Comparison of ENCODE assay signal across 13 mouse cellular contexts in genomic region chr10:98292140-98292539, GRCm38 (mm10).
DNase-seq lines count a peak whose midpoint lies in the region; ATAC-seq and TF ChIP-seq lines count a peak whose summit lies in the region.
"Had no signal": no experiment of that assay in that cellular context is flagged by ENCODE, and none has a peak within 500 bp of the region (broad histone marks: within the 10 kb centered on the region; RNA-seq: fewer than 3 reads in every experiment).

No protein-coding gene starts in this region.

- no peaks in the 10 kb centered on the region for H3K4me1 ChIP-seq in embryonic facial prominence, embryonic 14.5 days (ENCODE audit: control insufficient read depth, insufficient read depth, low read length)
- 0 out of 2 replicates have a peak, but pooled peaks cover 2% of the 10 kb centered on the region for H3K4me1 ChIP-seq in embryonic facial prominence, embryonic 10.5 days
- 0 out of 2 replicates have a peak, but pooled peaks cover 5% of the 10 kb centered on the region for H3K4me1 ChIP-seq in lung, embryonic 14.5 days (ENCODE audit: insufficient read depth)
- H3K4me1 ChIP-seq: liver, embryonic 13.5 days had no signal

- H3K9me3 ChIP-seq in embryonic facial prominence, embryonic 14.5 days (ENCODE audit: control insufficient read depth, low read length), result no peaks in the 10 kb centered on the region
- no peaks in the 10 kb centered on the region for H3K9me3 ChIP-seq in embryonic facial prominence, embryonic 10.5 days
- no peaks in the 10 kb centered on the region for H3K9me3 ChIP-seq in lung, embryonic 14.5 days (ENCODE audit: low read depth, low read length)
- H3K9me3 ChIP-seq: liver, embryonic 13.5 days had no signal

- no peak overlapping the region for H3K4me2 ChIP-seq in embryonic facial prominence, embryonic 14.5 days (ENCODE audit: low read depth, low read length)
- no peak overlapping the region for H3K4me2 ChIP-seq in lung, embryonic 14.5 days
- H3K4me2 ChIP-seq: liver, embryonic 13.5 days; midbrain, embryonic 11.5 days had no signal

- intact Hi-C loops in heart, postnatal 10 days (cut with DNase I), result no loop called here

- WGBS in embryonic facial prominence, embryonic 14.5 days, result 40% methylated on average over 2 of the region's 2 CpGs
- WGBS in embryonic facial prominence, embryonic 10.5 days, result 61% methylated on average over 2 of the region's 2 CpGs
- WGBS in lung, embryonic 14.5 days, result 9% methylated on average over 2 of the region's 2 CpGs

- no peak overlapping the region for H3K9ac ChIP-seq in embryonic facial prominence, embryonic 14.5 days (ENCODE audit: low read depth, low read length)
- no peak overlapping the region for H3K9ac ChIP-seq in lung, embryonic 14.5 days
- H3K9ac ChIP-seq: liver, embryonic 13.5 days had no signal

- ATAC-seq in embryonic facial prominence, embryonic 14.5 days (ENCODE audit: low read depth), result no peak
- peak; percentile 88 for ATAC-seq in lung, embryonic 14.5 days (ENCODE audit: insufficient read depth)
- ATAC-seq in erythroid progenitor cell, adult 5-6 weeks (replicated peaks; ENCODE audit: low FRiP score, poor library complexity, severe bottlenecking), result no peak

- no peak overlapping the region for H3K4me3 ChIP-seq in embryonic facial prominence, embryonic 14.5 days (ENCODE audit: low read depth, low read length)
- H3K4me3 ChIP-seq in embryonic facial prominence, embryonic 10.5 days, result no peak overlapping the region
- H3K4me3 ChIP-seq in lung, embryonic 14.5 days (ENCODE audit: low read depth, low read length), result no peak overlapping the region
- H3K4me3 ChIP-seq: liver, embryonic 13.5 days had no signal

- no peaks in the 10 kb centered on the region for H3K27me3 ChIP-seq in embryonic facial prominence, embryonic 14.5 days (replicated peaks; ENCODE audit: control insufficient read depth, insufficient read depth, low read length)
- no peaks in the 10 kb centered on the region for H3K27me3 ChIP-seq in embryonic facial prominence, embryonic 10.5 days (replicated peaks; ENCODE audit: low read depth, poor library complexity, severe bottlenecking)
- H3K27me3 ChIP-seq in lung, embryonic 14.5 days (ENCODE audit: insufficient read depth, low read length), result no peaks in the 10 kb centered on the region
- H3K27me3 ChIP-seq: liver, embryonic 13.5 days had no signal

- no peaks in the 10 kb centered on the region for H3K36me3 ChIP-seq in embryonic facial prominence, embryonic 14.5 days (ENCODE audit: control insufficient read depth, insufficient read depth, low read length)
- no peaks in the 10 kb centered on the region for H3K36me3 ChIP-seq in embryonic facial prominence, embryonic 10.5 days (replicated peaks)
- no peaks in the 10 kb centered on the region for H3K36me3 ChIP-seq in lung, embryonic 14.5 days (ENCODE audit: insufficient read depth)
- H3K36me3 ChIP-seq: liver, embryonic 13.5 days had no signal

- H3K27ac ChIP-seq in embryonic facial prominence, embryonic 14.5 days (replicated peaks; ENCODE audit: low read depth, low read length), result no peak overlapping the region
- no peak overlapping the region for H3K27ac ChIP-seq in embryonic facial prominence, embryonic 10.5 days (replicated peaks)
- peak overlapping the region; percentile 47; the same call in 1 of the 2 replicates for H3K27ac ChIP-seq in lung, embryonic 14.5 days (ENCODE audit: low read depth)
- H3K27ac ChIP-seq: liver, embryonic 13.5 days had no signal

- no peak for TF ChIP-seq CTCF in lung, embryonic 14.5 days (IDR thresholded peaks at IDR 0.05; ENCODE audit: low read depth)

- DNase-seq in embryonic facial prominence, embryonic 14.5 days (ENCODE audit: low spot score), result peak; percentile 56
- DNase-seq in embryonic facial prominence, embryonic 10.5 days (ENCODE audit: low spot score), result no peak
- DNase-seq in lung, embryonic 14.5 days, result peak; percentile 85
- no peak for DNase-seq in lung, postnatal 14 days
- peak; percentile 58 for DNase-seq in Muller cell, postnatal 12 days (ENCODE audit: inconsistent ontology term)
- peak; percentile 19 for DNase-seq in heart, postnatal 10 days
- no peak for DNase-seq in yolk sac, embryonic 10.5 days (ENCODE audit: low spot score)
- DNase-seq: adrenal gland, adult 8-10 months; cerebellum, adult 8-10 months; liver, embryonic 13.5 days; thymus, adult 2 months had no signal

Comparison
In these comparisons a context has a peak if more than half of its experiments do, and no peak if none do; other contexts are left out.
1. DNase-seq: peak in embryonic facial prominence, embryonic 14.5 days (single experiment), lung, embryonic 14.5 days (single experiment), Muller cell, postnatal 12 days (single experiment) and heart, postnatal 10 days (2 of 2); none in embryonic facial prominence, embryonic 10.5 days (single experiment), lung, postnatal 14 days (single experiment) and yolk sac, embryonic 10.5 days (single experiment).